Mouse (Mus musculus) midbrain, postnatal 0 days (tissue): ENCODE data around the gene Sapcd1. TPM values are rescaled to one million over a fixed set of nuclear protein-coding genes. Genes with fewer than 3 reads are reported as not detected.

Experiments used
- ATAC-seq: fragments of 200-750 bp; cut with Nextera tagmentation; 2 replicates; pipeline ENCODE4 v1.8.0; 2017; ENCODE audit warnings: moderate number of reproducible peaks, mild to moderate bottlenecking, moderate TSS enrichment, moderate library complexity; ENCODE audit not compliant: low FRiP score
- DNase-seq: peaks from one replicate; pipeline ENCODE4 v3.0.0-alpha.2; 2015; ENCODE audit warnings: low spot score
- H3K27ac ChIP-seq: fragments of 300-500 bp; sonication (generic); 2 replicates; pipeline ENCODE4 v1.5.1; 2014; ENCODE audit warnings: low read depth, mild to moderate bottlenecking, low read length, mixed read lengths
- H3K27me3 ChIP-seq: fragments of 300-500 bp; sonication (generic); 2 replicates; pipeline ENCODE4 v1.6.1; 2014; ENCODE audit warnings: low read length, control low read depth, mixed read lengths; ENCODE audit not compliant: insufficient read depth
- H3K36me3 ChIP-seq: fragments of 300-500 bp; sonication (generic); 2 replicates; pipeline ENCODE4 v1.6.1; 2014; ENCODE audit warnings: low read length, control low read depth, mixed read lengths; ENCODE audit not compliant: insufficient read depth
- H3K4me1 ChIP-seq: fragments of 300-500 bp; sonication (generic); 2 replicates; pipeline ENCODE4 v1.6.1; 2014; ENCODE audit warnings: mild to moderate bottlenecking, control low read depth, antibody characterized with exemption, low read length, mixed read lengths; ENCODE audit not compliant: insufficient read depth
- H3K4me2 ChIP-seq: fragments of 300-500 bp; sonication (generic); 2 replicates; pipeline ENCODE4 v1.6.1; 2014; ENCODE audit warnings: low read depth, mild to moderate bottlenecking, low read length, mixed read lengths; ENCODE audit not compliant: poor library complexity, severe bottlenecking
- H3K4me3 ChIP-seq: fragments of 300-500 bp; sonication (generic); 2 replicates; pipeline ENCODE4 v1.5.1; 2014; ENCODE audit warnings: low read depth, mild to moderate bottlenecking, low read length, moderate library complexity
- H3K9ac ChIP-seq: fragments of 300-500 bp; sonication (generic); replicated peaks from 2 replicates; pipeline ENCODE4 v1.6.1; 2014; ENCODE audit warnings: mild to moderate bottlenecking, low read length, moderate library complexity, mixed read lengths; ENCODE audit not compliant: poor library complexity, severe bottlenecking
- H3K9me3 ChIP-seq: fragments of 300-500 bp; sonication (generic); 2 replicates; pipeline ENCODE4 v1.6.1; 2016; ENCODE audit warnings: low read length, control low read depth
- CTCF ChIP-seq: IDR thresholded peaks from 2 replicates; pipeline ENCODE4 v1.5.1; 2016; ENCODE audit warnings: antibody characterized with exemption, mild to moderate bottlenecking
- WGBS: fragments of 180-500 bp; shearing (Covaris S2); extraction: QIAGEN DNeasy Blood & Tissue Kit; methylation state at CpG from one replicate; pipeline ENCODE4 v1.1.7; 2014; 5-methylcytosine and 5-hydroxymethylcytosine counted together
- polyA plus RNA-seq: library from polyadenylated mRNA; unstranded; fragments of >200 nt; fragmentation: Nextera tagmentation; extraction: Ambion mirVana; gene quantifications from 2 replicates; pipeline ENCODE4 v1.2.1, GENCODE M21; 2015
- total RNA-seq: library from RNA; depleted of rRNA; stranded (reverse); fragments of >200 nt; gene quantifications from 2 replicates; pipeline ENCODE4 v1.2.3, GENCODE M21; 2014

Gene Sapcd1
- total and polyA plus RNA-seq, 2 experiments from 2014 or later: 1.5 TPM; not detected in 1

- Histone ChIP-seq H3K4me2 (no peak overlapping the region), H3K9ac (no peak overlapping the region), H3K27ac (no peak overlapping the region), H3K9me3 (no peaks in the 10 kb centered on the region), H3K4me3 (no peak overlapping the region), H3K27me3 (peaks cover 20% of the 10 kb centered on the region; the same call in 1 of the 2 replicates), H3K4me1 (peaks cover 4% of the 10 kb centered on the region), H3K36me3 (peaks cover 6% of the 10 kb centered on the region; the same call in 1 of the 2 replicates)
- 91% methylated on average over 3 of the region's 3 CpGs for WGBS
- ATAC-seq (no peak), DNase-seq (peak; percentile 63)
- TF ChIP-seq CTCF: no peak
These were observed 35.6 kb upstream of the Sapcd1 start for GRCm38 (mm10) chr17:35063466-35063865.

DNA sequence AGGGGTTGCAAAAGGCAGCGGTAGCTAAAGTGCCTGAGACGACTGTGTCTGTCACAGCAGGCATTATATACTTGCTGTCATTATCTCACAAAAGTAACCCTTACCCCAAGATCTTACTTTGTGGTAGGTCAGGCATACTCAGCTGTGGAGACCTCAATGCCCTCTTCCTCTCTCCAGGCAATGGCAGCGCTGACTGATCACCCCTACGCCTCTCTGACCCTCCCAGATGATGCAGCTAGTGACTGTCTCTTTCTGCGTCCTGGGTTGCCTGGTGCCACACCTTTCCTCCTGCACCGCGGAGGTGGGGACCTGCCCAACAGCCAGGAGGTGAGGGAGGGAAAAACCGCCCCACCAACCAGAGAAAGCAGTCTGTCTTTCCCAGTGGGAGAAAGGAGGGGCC lies 33.5 kb upstream of the Sapcd1 start:
- ATAC-seq (no peak), DNase-seq (no peak)
- no peak overlapping the region for H3K4me3 ChIP-seq
- no peak overlapping the region for H3K27ac ChIP-seq
- no peak for TF ChIP-seq CTCF
- WGBS: 88% methylated on average over 8 of the region's 8 CpGs
- H3K27me3 ChIP-seq: peaks cover 20% of the 10 kb centered on the region; the same call in 1 of the 2 replicates
- no peak overlapping the region for H3K4me2 ChIP-seq
- peaks cover 4% of the 10 kb centered on the region for H3K4me1 ChIP-seq
- H3K9me3 ChIP-seq: no peaks in the 10 kb centered on the region
- H3K36me3 ChIP-seq: peaks cover 6% of the 10 kb centered on the region; the same call in 1 of the 2 replicates
- no peak overlapping the region for H3K9ac ChIP-seq

DNA sequence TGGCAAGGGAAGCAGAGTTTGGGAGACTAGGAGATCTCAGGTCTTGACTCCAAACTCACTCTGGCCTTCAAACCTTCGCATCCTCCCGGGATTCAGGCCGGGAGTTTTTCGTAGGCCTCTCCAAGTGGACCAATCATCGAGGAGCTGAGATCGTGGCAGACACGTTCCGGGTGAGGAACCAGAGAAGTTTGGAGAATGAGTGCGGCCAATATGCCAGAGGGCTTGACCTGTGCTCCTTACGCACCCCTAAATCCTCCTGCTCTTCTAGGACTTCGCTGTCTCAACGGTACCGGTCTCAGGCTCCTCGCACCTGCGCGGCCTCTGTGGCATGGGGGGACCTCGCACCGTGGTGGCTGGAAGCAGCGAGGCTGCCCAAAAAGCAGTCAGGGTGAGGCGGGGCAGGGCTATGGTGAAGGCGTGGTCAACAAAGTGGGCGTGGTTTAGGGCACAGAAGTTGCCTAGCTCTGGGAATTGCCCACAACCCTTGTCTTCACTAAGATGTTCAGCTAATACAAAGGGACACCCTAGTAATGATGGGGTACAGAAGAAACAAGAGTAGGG lies 33.0 kb upstream of the Sapcd1 start:
- peak overlapping the region; percentile 79 for H3K4me2 ChIP-seq
- H3K9me3 ChIP-seq: no peaks in the 10 kb centered on the region
- ATAC-seq: no peak
- no peak overlapping the region for H3K27ac ChIP-seq
- H3K27me3 ChIP-seq: peaks cover 20% of the 10 kb centered on the region; the same call in 1 of the 2 replicates
- H3K4me3 ChIP-seq: 0 out of 2 replicates have a peak overlapping the region, but pooled peaks have one; percentile 72
- no peak overlapping the region for H3K9ac ChIP-seq
- peaks cover 6% of the 10 kb centered on the region; the same call in 1 of the 2 replicates for H3K36me3 ChIP-seq
- 67% methylated on average over 22 of the region's 22 CpGs for WGBS
- TF ChIP-seq CTCF: no peak
- no peak for DNase-seq
- peaks cover 4% of the 10 kb centered on the region for H3K4me1 ChIP-seq

- Histone ChIP-seq H3K4me2 (peak overlapping the region; percentile 79), H3K27ac (peak overlapping the region; percentile 3; the same call in 1 of the 2 replicates), H3K27me3 (peaks cover 13% of the 10 kb centered on the region; the same call in 1 of the 2 replicates), H3K36me3 (peaks cover 6% of the 10 kb centered on the region; the same call in 1 of the 2 replicates), H3K4me3 (peak overlapping the region; percentile 72), H3K4me1 (peaks cover 4% of the 10 kb centered on the region), H3K9ac (peak overlapping the region; percentile 76), H3K9me3 (no peaks in the 10 kb centered on the region)
- TF ChIP-seq CTCF: no peak
- DNase-seq (no peak), ATAC-seq (no peak)
- WGBS: 16% methylated on average over 14 of the region's 14 CpGs
These were observed 32.3 kb upstream of the Sapcd1 start for GRCm38 (mm10) chr17:35060071-35060470.

DNA sequence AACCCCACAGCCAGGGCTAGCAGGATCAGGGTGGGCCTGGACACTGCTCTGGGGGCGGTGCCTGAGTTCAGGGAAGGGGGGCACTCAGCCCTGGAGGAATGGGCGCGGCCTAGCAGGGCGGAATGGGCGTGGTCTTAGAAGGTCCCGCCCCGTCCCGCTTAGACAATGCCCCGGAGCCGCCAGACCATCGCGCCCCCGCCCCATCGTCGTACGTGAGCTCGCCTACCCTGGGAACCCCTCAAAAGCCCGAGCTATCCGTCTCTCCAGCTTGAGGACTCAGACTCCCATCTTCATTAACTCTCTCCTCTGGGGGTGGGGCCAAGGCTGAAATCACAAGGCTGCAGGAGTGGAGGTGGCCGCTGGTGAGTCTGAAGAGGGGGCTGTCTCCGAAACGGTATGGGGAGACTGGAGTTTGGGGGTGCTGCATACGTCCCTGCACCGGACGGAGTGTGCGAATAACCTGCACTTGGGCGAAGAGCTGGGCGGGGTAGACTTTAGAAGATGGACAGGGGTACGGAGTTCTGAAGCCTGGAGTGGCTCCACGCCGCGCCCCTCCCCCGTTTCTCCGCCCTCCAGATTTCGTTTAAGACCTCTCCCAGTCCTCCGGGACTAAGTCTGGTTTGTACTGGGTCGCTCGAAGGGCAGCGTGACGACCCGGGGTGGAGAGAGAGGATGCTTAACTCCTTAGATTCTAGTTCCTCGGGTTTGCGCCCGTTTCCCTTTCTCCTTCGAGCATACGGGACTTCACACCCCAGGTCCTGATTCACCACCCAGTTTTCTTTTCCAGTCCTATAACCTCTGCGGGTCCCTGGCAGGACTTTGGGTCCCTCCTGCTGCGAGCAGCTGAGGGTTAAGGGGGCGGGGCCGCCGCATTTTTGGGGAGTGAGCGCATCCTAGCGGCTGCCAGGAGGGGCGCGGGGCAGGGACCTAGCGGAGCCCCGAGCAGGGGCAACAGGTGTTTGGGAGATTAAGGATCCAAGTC lies 31.4 kb upstream of the Sapcd1 start, which contains the start of gene Ddah2:
Gene Ddah2, plus strand, starts transcription at position 125 of the 982 bp plus-strand sequence.
- WGBS: under 1% methylated on average over 57 of the region's 57 CpGs
- TF ChIP-seq CTCF: peak; percentile 81

More for the DNA sequence above, 31.4 kb upstream of the Sapcd1 start, which contains the start of gene Ddah2:
- H3K9me3 ChIP-seq: no peaks in the 10 kb centered on the region
- H3K27me3 ChIP-seq: peaks cover 8% of the 10 kb centered on the region; the same call in 1 of the 2 replicates
- H3K4me1 ChIP-seq: peaks cover 4% of the 10 kb centered on the region; the same call in 1 of the 2 replicates
- H3K9ac ChIP-seq: peak within 1 kb of the TSS; percentile 76
- H3K4me2 ChIP-seq: peak within 1 kb of the TSS; percentile 79
- peak within 1 kb of the TSS; percentile 72 for H3K4me3 ChIP-seq
- DNase-seq: peak; percentile 96
- ATAC-seq: peak; percentile 89
- H3K27ac ChIP-seq: peak within 1 kb of the TSS; percentile 82
- peaks cover 6% of the 10 kb centered on the region; the same call in 1 of the 2 replicates for H3K36me3 ChIP-seq
